Mouse (Mus musculus): ENCODE data around the gene Evi2b. TPM values are rescaled to one million over a fixed set of nuclear protein-coding genes. Genes with fewer than 3 reads are reported as not detected.

Gene Evi2b
- polyA plus RNA-seq, 1 experiment, result 56.7 TPM

DNA sequence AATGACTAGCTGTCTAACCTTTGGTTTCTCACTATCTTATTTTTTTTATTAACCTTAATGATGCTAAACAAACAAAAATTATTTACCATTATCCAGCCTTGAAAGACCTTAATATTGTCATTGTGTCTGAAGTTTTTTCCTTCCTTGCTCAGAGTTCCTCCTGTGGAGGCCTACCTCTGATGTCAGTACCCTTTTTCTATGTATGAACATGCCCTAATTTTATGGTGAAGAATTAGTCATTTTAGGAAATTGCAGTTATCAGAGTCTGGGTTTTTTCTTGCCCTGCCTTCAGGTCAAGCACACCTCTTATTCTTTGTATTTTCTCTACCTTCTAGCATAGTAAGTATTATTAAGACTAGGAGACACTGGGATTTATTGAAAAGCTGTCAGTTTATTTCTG is 38.8 kb downstream of the Evi2b start:
- no peak overlapping the region for H3K27ac ChIP-seq (ENCODE audit: insufficient read depth, low read length)
- no peak overlapping the region for H3K4me3 ChIP-seq (ENCODE audit: extremely low read depth, insufficient read depth, insufficient read length)
- no peaks in the 10 kb centered on the region for H3K27me3 ChIP-seq (ENCODE audit: control insufficient read depth, insufficient read depth, low read length)
- TF ChIP-seq POLR2A (IDR thresholded peaks at IDR 0.05; ENCODE audit: low read depth, low read length), result no peak
- no peak for TF ChIP-seq CTCF (IDR thresholded peaks at IDR 0.05; ENCODE audit: extremely low read depth, insufficient read depth, insufficient read length, insufficient replicate concordance)
- DNase-seq (ENCODE audit: low read depth in 1 of 2, low spot score in 2 of 2), result no peak
- no peaks in the 10 kb centered on the region for H3K4me1 ChIP-seq (ENCODE audit: control insufficient read depth, insufficient read depth, insufficient read length)
- no peaks in the 10 kb centered on the region for H3K36me3 ChIP-seq (ENCODE audit: control insufficient read depth, insufficient read depth, low read length)

DNA sequence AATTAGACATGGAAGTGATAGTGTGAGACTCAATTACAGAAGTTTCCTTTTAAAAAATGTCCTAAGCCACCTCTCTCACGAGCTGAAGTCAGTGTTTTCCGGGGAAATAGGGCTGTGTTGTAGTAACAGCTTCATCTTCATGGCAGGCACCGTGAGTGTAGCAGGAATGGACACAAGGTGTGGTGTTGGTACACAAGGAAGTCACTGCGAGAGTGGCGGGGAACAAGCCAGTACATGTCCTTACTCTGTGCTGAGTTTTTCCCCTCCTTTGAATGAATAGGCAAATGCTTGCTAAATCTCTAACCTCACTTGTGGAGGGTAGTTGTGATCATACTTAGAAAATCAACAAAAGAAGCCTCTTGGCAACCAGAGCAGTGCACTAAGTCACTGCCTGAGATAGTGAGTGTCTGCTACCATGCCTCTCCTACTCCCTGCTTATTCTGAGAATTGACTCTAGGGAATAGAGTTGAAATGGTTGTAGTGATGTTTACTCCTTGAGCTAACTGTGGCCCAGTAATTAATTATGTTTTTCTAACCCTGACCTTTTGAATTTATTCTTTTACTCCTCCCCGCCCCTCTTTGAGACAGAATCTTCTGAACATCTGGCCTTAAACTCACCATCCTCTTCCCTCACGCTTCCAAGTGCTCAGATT is 39.6 kb downstream of the Evi2b start:
- Histone ChIP-seq H3K4me1 (ENCODE audit: control insufficient read depth, insufficient read depth, insufficient read length) (no peaks in the 10 kb centered on the region), H3K27ac (ENCODE audit: insufficient read depth, low read length) (no peak overlapping the region), H3K36me3 (ENCODE audit: control insufficient read depth, insufficient read depth, low read length) (no peaks in the 10 kb centered on the region), H3K4me3 (ENCODE audit: extremely low read depth, insufficient read depth, insufficient read length) (no peak overlapping the region), H3K27me3 (ENCODE audit: control insufficient read depth, insufficient read depth, low read length) (no peaks in the 10 kb centered on the region)
- WGBS, result 91% methylated on average over 7 of the region's 7 CpGs
- TF ChIP-seq POLR2A (IDR thresholded peaks at IDR 0.05; ENCODE audit: low read depth, low read length) (no peak), CTCF (IDR thresholded peaks at IDR 0.05; ENCODE audit: extremely low read depth, insufficient read depth, insufficient read length, insufficient replicate concordance) (no peak)
- DNase-seq (ENCODE audit: low read depth in 1 of 2, low spot score in 2 of 2), result no peak

DNA sequence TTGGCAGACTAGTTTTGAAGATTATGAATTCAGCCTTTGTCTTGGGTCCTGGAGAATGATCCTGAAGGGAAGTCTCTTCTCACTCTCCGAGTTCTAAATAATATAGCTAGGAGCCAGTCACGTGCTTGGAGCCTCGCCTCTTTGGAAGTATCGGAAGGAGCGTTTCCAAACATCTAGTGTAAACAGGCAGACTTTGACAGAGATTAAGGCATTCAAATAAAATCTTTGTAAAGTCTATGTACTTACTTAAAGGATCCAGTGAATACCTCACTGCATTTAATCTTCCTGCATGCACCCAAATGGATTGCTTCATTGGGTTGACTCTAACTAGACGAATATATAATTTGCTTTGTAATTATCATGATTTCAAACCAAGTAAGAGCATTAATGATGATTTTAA is 40.2 kb downstream of the Evi2b start:
- WGBS, result 93% methylated on average over 6 of the region's 6 CpGs
- Histone ChIP-seq H3K27ac (ENCODE audit: insufficient read depth, low read length) (no peak overlapping the region), H3K4me3 (ENCODE audit: extremely low read depth, insufficient read depth, insufficient read length) (no peak overlapping the region), H3K36me3 (ENCODE audit: control insufficient read depth, insufficient read depth, low read length) (no peaks in the 10 kb centered on the region), H3K4me1 (ENCODE audit: control insufficient read depth, insufficient read depth, insufficient read length) (no peaks in the 10 kb centered on the region), H3K27me3 (ENCODE audit: control insufficient read depth, insufficient read depth, low read length) (no peaks in the 10 kb centered on the region)
- DNase-seq (ENCODE audit: low read depth in 1 of 2, low spot score in 2 of 2), result no peak
- no peak for TF ChIP-seq CTCF (IDR thresholded peaks at IDR 0.05; ENCODE audit: extremely low read depth, insufficient read depth, insufficient read length, insufficient replicate concordance)

DNA sequence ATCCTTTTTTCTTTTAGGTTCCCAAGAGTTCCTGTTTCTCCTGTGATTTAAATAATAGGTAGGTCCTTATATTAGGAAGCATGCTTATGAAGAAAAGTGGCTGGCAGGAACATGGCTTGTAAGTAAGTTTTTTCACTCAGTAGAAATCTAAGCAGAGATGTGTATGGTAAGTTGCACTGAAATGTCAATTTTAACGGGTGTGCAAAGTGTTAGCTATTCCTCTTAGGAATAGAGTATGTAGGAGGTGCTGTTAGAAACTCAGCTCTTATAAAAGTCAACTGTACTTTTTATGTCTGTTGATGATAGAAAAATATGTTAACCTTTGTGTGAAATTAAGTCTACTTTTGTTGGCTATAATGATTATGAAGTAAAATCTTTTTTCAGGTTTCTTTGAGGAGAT is 55.5 kb downstream of the Evi2b start:
- DNase-seq (ENCODE audit: low read depth in 1 of 2, low spot score in 2 of 2), result no peak
- Histone ChIP-seq H3K36me3 (ENCODE audit: control insufficient read depth, insufficient read depth, low read length) (peaks cover 3% of the 10 kb centered on the region; the same call in 1 of the 2 replicates), H3K27me3 (ENCODE audit: control insufficient read depth, insufficient read depth, low read length) (no peaks in the 10 kb centered on the region), H3K4me3 (ENCODE audit: extremely low read depth, insufficient read depth, insufficient read length) (no peak overlapping the region), H3K27ac (ENCODE audit: insufficient read depth, low read length) (no peak overlapping the region), H3K4me1 (ENCODE audit: control insufficient read depth, insufficient read depth, insufficient read length) (no peaks in the 10 kb centered on the region)
- WGBS, result 85% methylated on average over 1 of the region's 1 CpGs
- TF ChIP-seq CTCF (IDR thresholded peaks at IDR 0.05; ENCODE audit: extremely low read depth, insufficient read depth, insufficient read length, insufficient replicate concordance) (no peak), POLR2A (IDR thresholded peaks at IDR 0.05; ENCODE audit: low read depth, low read length) (no peak)

Other genes with a start within 250 kb of the Evi2b start
- gene Gm9964, start 226.9 kb downstream of the Evi2b start, polyA plus RNA-seq (2012; rRNA removed), result not detected in 2 replicates
- gene Nf1, start 184.1 kb downstream of the Evi2b start, polyA plus RNA-seq (2012; rRNA removed), result 4.4 and 5.7 TPM in 2 replicates
- gene Omg, start 19.7 kb downstream of the Evi2b start, polyA plus RNA-seq (2012; rRNA removed), result not detected in 2 replicates
- 12.2 and 13.9 TPM in 2 replicates for gene Evi2, start 6.8 kb upstream of the Evi2b start, polyA plus RNA-seq (2012; rRNA removed)
- gene Evi2a, start 6.8 kb upstream of the Evi2b start, polyA plus RNA-seq (2012; rRNA removed), result 22.0 and 25.1 TPM in 2 replicates
- gene Rab11fip4, start 67.5 kb upstream of the Evi2b start, polyA plus RNA-seq (2012; rRNA removed), result 11.0 and 12.2 TPM in 2 replicates